Mouse (Mus musculus) bone marrow macrophage, adult 2 months (primary cell): ENCODE measurements around the gene Tsc22d1. TPM values are rescaled to one million over a fixed set of nuclear protein-coding genes. Genes with fewer than 3 reads are reported as not detected.

ENCODE experiments used
- H3K27ac ChIP-seq: 2 replicates; pipeline ENCODE4 v1.5.1; 2012; ENCODE audit warnings: low read depth, low read length; ENCODE audit not compliant: insufficient read depth
- H3K4me1 ChIP-seq: 2 replicates; pipeline ENCODE4 v1.6.1; 2012; ENCODE audit warnings: low read length; ENCODE audit not compliant: control insufficient read depth, insufficient read depth
- H3K4me3 ChIP-seq: 2 replicates; pipeline ENCODE4 v1.5.1; 2012; ENCODE audit warnings: mild to moderate bottlenecking, low read length, moderate library complexity; ENCODE audit not compliant: insufficient read depth
- CTCF ChIP-seq: IDR thresholded peaks from 2 replicates; pipeline ENCODE4 v1.5.1; 2012; ENCODE audit warnings: low read depth, mild to moderate bottlenecking, low read length, moderate library complexity
- POLR2A ChIP-seq: IDR thresholded peaks from 2 replicates; pipeline ENCODE4 v1.6.1; 2012; ENCODE audit warnings: mild to moderate bottlenecking, low read depth, low read length, borderline replicate concordance
- polyA plus RNA-seq: library from polyadenylated mRNA; stranded (reverse); fragments of >200 nt; gene quantifications from 2 replicates; pipeline ENCODE4 v1.2.4, GENCODE M21; 2012; ENCODE audit not compliant: missing spikeins, insufficient read depth, insufficient read length

The Tsc22d1 gene
- 32.1 and 33.3 TPM in 2 replicates for polyA plus RNA-seq

DNA sequence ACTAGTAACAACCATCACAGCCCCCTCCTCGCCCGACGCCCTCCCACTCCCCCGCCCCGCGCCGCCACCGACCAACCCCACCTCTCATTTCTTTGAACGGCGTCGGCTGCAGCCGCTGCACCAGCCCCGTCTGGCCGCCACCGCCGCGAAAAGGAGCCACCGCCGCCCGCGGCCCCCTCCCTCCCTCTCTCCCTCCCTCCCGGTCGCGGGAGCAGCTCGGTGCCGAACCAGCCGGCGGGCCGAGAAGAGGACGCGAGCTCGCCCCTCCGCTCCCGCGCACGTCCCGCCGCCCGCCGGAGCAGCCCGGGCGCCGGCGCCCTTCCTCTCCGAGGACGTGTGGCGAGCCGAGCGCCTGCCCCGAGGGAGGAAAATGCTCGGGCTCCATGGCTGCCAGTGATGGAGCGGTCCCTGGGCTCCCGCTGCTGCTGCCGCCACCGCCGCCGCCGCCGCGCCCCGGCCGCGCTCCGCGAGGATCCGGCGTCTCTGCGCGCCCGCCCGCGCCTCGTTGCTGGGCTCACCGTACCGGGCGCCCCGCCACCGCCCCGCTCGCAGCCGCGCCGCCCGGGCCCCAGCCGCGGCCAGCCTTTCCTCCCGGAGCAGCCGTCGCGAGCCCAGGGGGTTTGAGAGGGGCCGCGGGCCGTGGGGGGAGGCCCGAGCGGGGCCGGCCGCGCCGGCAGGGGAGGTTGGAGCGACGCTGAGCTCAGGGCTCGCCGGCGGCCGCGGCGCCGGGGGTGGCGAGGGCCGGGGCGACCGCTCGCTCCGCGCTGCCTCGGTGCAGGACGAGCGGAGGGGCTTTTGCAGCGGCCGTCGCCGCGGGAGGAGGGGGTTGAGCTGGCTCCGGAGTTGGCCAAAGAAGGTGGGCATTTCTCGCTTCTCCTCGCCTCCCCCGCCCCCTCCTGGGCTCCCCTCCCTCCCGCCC lies at the start of gene Tsc22d1:
Gene Tsc22d1 (plus strand): TSS at position 100 of the 919 bp plus-strand sequence.
- Histone ChIP-seq H3K27ac (peak within 1 kb of the TSS; percentile 76), H3K4me3 (peak within 1 kb of the TSS; percentile 81), H3K4me1 (peaks cover 29% of the 10 kb centered on the region)

DNA sequence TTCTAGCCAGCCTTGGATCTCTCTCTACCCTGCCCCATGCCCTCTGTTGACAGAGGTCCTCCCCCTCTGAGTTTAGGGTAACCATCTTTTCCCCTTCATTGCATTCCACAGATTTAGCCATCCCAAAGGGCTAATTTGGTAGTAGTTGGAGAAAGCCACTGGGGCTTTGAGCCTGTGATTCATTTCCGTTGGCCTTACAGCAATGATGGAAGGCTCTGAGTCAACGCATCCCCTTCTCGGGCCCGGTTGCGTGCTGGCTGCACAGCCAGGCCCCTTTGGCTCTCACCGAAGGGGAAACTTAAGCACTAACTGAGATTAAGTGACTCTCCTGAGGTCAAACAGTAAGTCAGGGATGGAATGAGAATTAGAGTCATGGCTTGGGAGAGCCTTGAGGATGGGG lies 41.1 kb upstream of the Tsc22d1 start:
- Histone ChIP-seq H3K27ac (no peak overlapping the region), H3K4me3 (no peak overlapping the region), H3K4me1 (peaks cover 9% of the 10 kb centered on the region; the same call in 1 of the 2 replicates)
- TF ChIP-seq POLR2A (no peak), CTCF (no peak)

More for the DNA sequence above, at the start of gene Tsc22d1:
- TF ChIP-seq CTCF: no peak
- TF ChIP-seq POLR2A: no peak

DNA sequence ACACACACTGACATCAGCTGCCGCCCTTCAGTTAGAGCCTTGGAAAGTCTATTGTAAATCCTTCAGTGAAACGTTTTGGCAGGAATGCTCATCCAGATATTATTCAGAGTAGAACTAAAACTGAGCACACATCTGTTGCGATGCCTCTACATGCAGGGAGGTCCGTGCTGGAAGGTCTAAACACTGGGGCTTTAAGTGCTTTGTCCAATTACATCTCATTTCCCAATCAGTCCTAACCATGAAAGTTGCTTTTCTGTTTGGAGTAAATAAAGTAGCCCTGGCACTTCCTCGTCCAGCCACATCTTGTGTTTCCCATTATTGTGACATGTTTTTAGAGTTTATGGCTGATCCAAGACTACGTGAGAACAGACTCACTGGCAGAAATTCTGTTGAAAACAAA lies 40.2 kb upstream of the Tsc22d1 start:
- Histone ChIP-seq H3K4me1 (peaks cover 9% of the 10 kb centered on the region; the same call in 1 of the 2 replicates), H3K27ac (no peak overlapping the region), H3K4me3 (no peak overlapping the region)
- TF ChIP-seq CTCF: no peak
- no peak for TF ChIP-seq POLR2A

DNA sequence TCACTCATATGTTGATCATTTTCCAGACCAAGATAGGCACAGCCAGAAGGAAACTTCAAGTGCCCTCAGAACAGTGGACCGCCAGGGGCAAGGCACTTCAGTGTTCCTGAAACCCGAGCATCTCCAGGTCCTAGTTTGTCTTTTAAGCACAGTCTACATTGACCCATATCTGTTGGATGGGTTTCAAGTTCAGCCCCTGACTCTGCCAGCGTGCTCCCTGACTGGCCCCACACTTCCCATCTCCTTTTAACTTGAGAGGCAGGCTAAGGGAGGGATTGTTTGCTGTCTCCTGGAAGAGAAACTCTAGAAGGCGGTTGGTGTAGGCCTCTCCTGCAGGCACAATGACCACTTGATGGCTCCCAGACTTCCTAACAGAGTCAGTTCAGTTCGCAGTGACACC lies 38.2 kb upstream of the Tsc22d1 start:
- H3K4me1 ChIP-seq: peaks cover 14% of the 10 kb centered on the region
- TF ChIP-seq CTCF: no peak
- TF ChIP-seq POLR2A: no peak
- no peak overlapping the region for H3K27ac ChIP-seq
- H3K4me3 ChIP-seq: no peak overlapping the region

DNA sequence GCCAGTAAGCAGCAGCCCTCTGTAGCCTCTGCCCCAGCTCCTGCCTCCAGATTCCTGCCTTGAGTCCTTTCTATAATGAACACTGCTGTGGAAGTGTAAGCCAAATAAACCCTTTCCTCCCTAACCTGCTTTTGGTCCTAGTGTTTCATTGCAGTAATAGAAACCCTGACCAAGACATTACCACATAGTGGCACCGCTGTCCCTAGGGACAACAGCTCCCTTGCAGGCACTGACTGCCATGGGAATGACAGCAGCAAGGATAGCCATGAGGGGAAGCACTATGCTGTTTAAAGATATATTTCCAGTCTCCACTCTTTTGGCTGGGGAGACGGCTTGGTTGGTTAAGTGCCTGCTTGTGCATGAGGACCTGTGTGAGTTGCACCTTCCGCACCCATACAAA lies 35.4 kb upstream of the Tsc22d1 start:
- TF ChIP-seq POLR2A (no peak), CTCF (no peak)

DNA sequence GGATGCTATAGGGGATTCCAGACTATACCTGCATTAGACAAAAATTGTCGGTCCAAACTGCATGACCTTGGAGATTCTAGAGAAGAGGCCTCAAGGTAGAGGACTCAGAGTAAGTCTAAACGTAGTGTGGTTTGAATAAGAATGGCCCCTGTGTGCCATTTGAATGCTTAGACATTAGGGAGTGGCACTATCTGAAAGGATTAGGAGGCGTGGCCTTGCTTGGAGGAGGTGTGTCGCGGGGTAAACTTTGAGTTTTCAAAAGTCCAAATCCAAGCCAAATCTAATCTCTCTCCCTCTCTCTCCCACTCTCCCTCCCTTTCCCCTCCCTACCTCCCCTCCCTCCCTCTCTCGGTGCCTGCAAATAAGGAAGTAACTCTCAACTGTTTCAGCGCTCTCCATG lies 26.7 kb upstream of the Tsc22d1 start:
- H3K27ac ChIP-seq: no peak overlapping the region
- H3K4me1 ChIP-seq: no peaks in the 10 kb centered on the region
- TF ChIP-seq CTCF (no peak), POLR2A (no peak)
- no peak overlapping the region for H3K4me3 ChIP-seq

More for the DNA sequence above, 35.4 kb upstream of the Tsc22d1 start:
- Histone ChIP-seq H3K4me1 (peaks cover 16% of the 10 kb centered on the region), H3K27ac (no peak overlapping the region), H3K4me3 (no peak overlapping the region)

DNA sequence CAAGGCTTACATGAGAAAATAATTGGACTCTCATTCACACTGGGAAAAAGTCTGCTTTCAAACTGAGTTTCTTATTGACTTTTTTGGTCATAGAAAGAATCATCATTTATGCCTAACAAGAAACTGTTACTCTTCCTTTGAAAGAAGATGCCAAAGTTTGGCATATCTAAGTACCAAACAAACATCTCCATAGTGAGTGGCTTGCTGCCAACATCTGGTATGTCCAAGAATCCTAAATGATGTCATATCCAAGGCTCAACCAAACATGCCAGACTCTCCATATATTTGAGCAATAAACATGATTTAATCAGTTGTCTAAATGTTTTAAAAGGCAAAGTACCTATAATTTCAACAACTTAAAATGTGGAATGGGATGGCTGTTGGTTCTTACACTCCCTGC lies 16.5 kb upstream of the Tsc22d1 start:
- TF ChIP-seq POLR2A (no peak), CTCF (no peak)
- H3K27ac ChIP-seq: no peak overlapping the region
- no peak overlapping the region for H3K4me3 ChIP-seq
- H3K4me1 ChIP-seq: peaks cover 7% of the 10 kb centered on the region

DNA sequence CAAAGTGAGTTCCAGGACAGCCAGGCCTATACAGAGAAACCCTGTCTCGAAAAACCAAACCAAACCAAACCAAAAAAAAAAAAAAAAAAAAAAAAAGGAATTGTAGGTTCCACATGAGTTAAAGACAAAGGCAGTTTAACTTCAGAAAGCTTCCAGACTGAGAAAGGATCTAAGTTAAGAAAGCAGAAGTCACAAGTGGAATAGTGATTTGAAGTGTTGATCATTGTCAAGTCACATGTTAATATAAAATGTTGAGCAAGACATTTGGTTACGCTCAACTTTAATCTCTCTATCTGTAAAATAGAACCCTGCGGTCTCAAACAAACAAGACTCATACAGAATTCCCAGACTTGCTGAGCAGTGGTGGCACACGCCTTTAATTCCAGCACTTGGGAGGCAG lies 12.2 kb upstream of the Tsc22d1 start:
- Histone ChIP-seq H3K4me3 (no peak overlapping the region), H3K4me1 (peaks cover 9% of the 10 kb centered on the region), H3K27ac (peak overlapping the region; percentile 85)
- no peak for TF ChIP-seq POLR2A
- no peak for TF ChIP-seq CTCF

DNA sequence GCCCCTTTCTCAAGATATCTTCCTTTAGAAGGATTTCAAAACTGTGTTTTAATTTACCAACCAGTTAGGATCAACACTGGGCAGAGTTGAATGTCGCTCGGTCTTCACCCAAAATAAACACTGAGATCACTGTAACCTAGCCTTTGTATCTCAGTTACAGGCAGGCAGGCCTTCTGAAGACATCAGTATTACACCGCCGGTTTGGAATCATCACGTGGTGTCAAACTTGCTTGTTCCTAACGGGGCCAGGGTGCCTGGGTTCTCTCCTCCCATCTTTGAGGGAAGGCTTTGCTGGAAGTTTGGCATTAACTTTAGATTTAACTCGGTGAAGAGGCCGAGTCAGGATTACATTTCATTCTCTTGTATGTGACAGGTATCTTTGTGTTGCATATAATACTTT lies 5.7 kb upstream of the Tsc22d1 start:
- no peak overlapping the region for H3K27ac ChIP-seq
- peaks cover 23% of the 10 kb centered on the region for H3K4me1 ChIP-seq
- TF ChIP-seq CTCF (no peak), POLR2A (no peak)
- H3K4me3 ChIP-seq: no peak overlapping the region

DNA sequence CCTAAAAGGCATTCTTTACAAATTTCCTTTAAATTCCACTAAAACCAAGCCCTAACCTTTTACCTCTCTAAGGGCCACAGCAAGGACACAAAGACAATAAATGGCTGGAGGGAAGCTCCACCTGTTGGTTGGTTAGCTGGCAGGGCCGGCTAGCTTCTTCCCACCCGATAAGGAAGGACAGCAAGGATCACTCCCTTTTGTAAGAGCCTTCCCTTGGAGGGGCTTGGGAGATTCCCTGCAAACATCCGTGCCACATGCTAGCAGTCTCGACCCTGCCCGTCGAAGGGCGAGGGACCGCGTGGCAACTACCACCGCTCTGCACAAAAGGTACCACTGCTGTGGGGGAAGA lies 1.0 kb upstream of the Tsc22d1 start:
- peak overlapping the region; percentile 76 for H3K27ac ChIP-seq

More for the DNA sequence above, 1.0 kb upstream of the Tsc22d1 start:
- peak overlapping the region; percentile 81 for H3K4me3 ChIP-seq
- H3K4me1 ChIP-seq: peaks cover 29% of the 10 kb centered on the region
- TF ChIP-seq POLR2A (no peak), CTCF (no peak)
